Mouse (Mus musculus) embryonic facial prominence, embryonic 14.5 days (tissue): ENCODE results near the gene Spcs2. TPM values are rescaled to one million over a fixed set of nuclear protein-coding genes. Genes with fewer than 3 reads are reported as not detected.

Experiments
- ATAC-seq: fragments of 200-750 bp; cut with Nextera tagmentation; 2 replicates; pipeline ENCODE4 v1.8.0; 2017; ENCODE audit warnings: low read depth, moderate number of reproducible peaks, moderate TSS enrichment
- DNase-seq: peaks from one replicate; pipeline ENCODE4 v3.0.0-alpha.2; 2015; ENCODE audit warnings: low spot score
- H3K27ac ChIP-seq: fragments of 300-500 bp; sonication (generic); replicated peaks from 2 replicates; pipeline ENCODE4 v1.5.1; 2014; ENCODE audit warnings: low read depth, mild to moderate bottlenecking, low read length, moderate library complexity
- H3K27me3 ChIP-seq: fragments of 300-500 bp; sonication (generic); replicated peaks from 2 replicates; pipeline ENCODE4 v1.6.1; 2014; ENCODE audit warnings: low read length; ENCODE audit not compliant: control insufficient read depth, insufficient read depth
- H3K36me3 ChIP-seq: fragments of 300-500 bp; sonication (generic); 2 replicates; pipeline ENCODE4 v1.6.1; 2014; ENCODE audit warnings: low read length, mixed read lengths; ENCODE audit not compliant: control insufficient read depth, insufficient read depth
- H3K4me1 ChIP-seq: fragments of 300-500 bp; sonication (generic); 2 replicates; pipeline ENCODE4 v1.6.1; 2014; ENCODE audit warnings: antibody characterized with exemption, low read length; ENCODE audit not compliant: control insufficient read depth, insufficient read depth
- H3K4me2 ChIP-seq: fragments of 300-500 bp; sonication (generic); 2 replicates; pipeline ENCODE4 v1.6.1; 2014; ENCODE audit warnings: low read depth, mild to moderate bottlenecking, low read length, moderate library complexity, mixed read lengths
- H3K4me3 ChIP-seq: fragments of 300-500 bp; sonication (generic); 2 replicates; pipeline ENCODE4 v1.5.1; 2014; ENCODE audit warnings: low read depth, mild to moderate bottlenecking, low read length
- H3K9ac ChIP-seq: fragments of 300-500 bp; sonication (generic); 2 replicates; pipeline ENCODE4 v1.6.1; 2014; ENCODE audit warnings: low read depth, mild to moderate bottlenecking, low read length, moderate library complexity, mixed read lengths
- H3K9me3 ChIP-seq: fragments of 300-500 bp; sonication (generic); 2 replicates; pipeline ENCODE4 v1.6.1; 2016; ENCODE audit warnings: low read length; ENCODE audit not compliant: control insufficient read depth
- WGBS: fragments of 180-500 bp; shearing (Covaris S2); extraction: QIAGEN DNeasy Blood & Tissue Kit; methylation state at CpG from one replicate; pipeline ENCODE4 v1.1.7; 2014; 5-methylcytosine and 5-hydroxymethylcytosine counted together
- polyA plus RNA-seq: library from polyadenylated mRNA; unstranded; fragments of >200 nt; fragmentation: Nextera tagmentation; extraction: Ambion mirVana; gene quantifications from 2 replicates; pipeline ENCODE4 v1.2.1, GENCODE M21; 2014

Spcs2 gene
- polyA plus RNA-seq, 1 experiment from 2014 or later = 303 TPM

DNA sequence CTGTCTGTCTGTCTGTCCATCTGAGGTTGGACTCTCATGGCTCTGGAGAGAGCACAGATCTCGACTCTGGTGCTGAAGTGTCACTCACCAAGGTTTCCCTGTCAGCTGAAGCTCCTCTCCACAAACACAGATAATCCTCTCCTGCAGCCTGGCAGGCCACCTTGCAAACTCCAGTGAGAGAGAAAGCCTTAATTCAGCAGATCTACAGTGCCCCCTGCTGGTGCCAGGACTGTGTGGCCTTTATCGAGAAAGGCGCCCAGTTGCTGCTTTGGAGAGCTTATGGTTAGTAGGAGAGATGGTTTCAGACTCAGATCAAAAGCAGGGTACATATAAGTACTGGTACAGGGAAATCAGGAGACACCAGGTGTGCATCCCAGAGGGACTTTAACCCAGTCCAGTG lies 13.1 kb upstream of the Spcs2 start:
- Histone ChIP-seq H3K9me3 (no peaks in the 10 kb centered on the region), H3K4me2 (no peak overlapping the region), H3K9ac (no peak overlapping the region), H3K36me3 (no peaks in the 10 kb centered on the region), H3K4me1 (no peaks in the 10 kb centered on the region), H3K4me3 (no peak overlapping the region), H3K27ac (no peak overlapping the region), H3K27me3 (no peaks in the 10 kb centered on the region)
- WGBS = 0% methylated on average over 3 of the region's 3 CpGs
- DNase-seq (peak; percentile 89), ATAC-seq (peak; percentile 55; the same call in 1 of the 2 replicates)

DNA sequence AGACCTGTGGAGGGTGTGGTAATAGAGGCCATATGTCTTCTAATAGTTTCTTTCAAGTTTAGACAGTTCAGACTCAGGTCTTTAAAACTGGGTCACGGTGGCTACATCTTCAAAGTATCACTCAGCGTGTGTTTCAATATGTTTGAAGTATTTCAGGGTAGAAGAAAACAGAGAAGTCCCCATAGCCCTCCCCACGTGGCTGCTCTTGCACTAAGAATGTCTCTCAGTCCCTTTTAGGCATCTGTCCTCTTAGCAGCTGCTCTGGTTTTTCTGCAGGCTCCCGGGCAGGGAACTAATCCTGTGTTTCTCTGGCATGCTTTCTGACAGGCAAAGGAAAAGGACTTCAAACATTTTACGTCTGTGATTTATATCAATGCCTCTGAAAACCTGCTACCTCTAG lies 12.6 kb upstream of the Spcs2 start:
- Histone ChIP-seq H3K27ac (no peak overlapping the region), H3K9ac (no peak overlapping the region), H3K9me3 (no peaks in the 10 kb centered on the region), H3K4me1 (no peaks in the 10 kb centered on the region), H3K4me2 (no peak overlapping the region), H3K27me3 (no peaks in the 10 kb centered on the region), H3K4me3 (no peak overlapping the region), H3K36me3 (no peaks in the 10 kb centered on the region)
- DNase-seq = peak; percentile 29
- no peak for ATAC-seq
- 25% methylated on average over 5 of the region's 5 CpGs for WGBS

DNA sequence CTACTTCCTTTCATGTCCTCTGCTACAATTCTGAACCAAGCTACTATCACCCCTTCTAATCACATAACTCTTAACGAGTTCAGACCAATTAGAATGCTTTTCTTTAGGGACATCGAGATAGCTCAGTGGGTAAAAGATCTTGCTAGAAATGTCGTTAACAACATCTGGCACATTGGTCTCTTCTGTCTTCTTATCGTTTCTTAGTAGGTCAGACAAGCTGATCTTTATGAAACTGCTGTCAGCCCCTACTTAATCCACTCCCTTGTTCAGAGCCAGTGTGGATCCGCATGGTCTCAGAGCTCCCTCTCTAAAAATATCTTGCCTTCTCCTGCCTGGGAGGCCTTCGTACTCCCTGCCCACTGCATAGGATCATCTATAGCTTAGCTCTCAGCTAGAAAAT lies 10.7 kb upstream of the Spcs2 start:
- H3K4me1 ChIP-seq = no peaks in the 10 kb centered on the region
- H3K9ac ChIP-seq = no peak overlapping the region
- H3K9me3 ChIP-seq = no peaks in the 10 kb centered on the region
- no peak overlapping the region for H3K4me2 ChIP-seq
- H3K4me3 ChIP-seq = no peak overlapping the region
- H3K27me3 ChIP-seq = no peaks in the 10 kb centered on the region
- no peak overlapping the region for H3K27ac ChIP-seq
- 70% methylated on average over 6 of the region's 6 CpGs for WGBS
- no peak for DNase-seq
- no peak for ATAC-seq
- no peaks in the 10 kb centered on the region for H3K36me3 ChIP-seq

DNA sequence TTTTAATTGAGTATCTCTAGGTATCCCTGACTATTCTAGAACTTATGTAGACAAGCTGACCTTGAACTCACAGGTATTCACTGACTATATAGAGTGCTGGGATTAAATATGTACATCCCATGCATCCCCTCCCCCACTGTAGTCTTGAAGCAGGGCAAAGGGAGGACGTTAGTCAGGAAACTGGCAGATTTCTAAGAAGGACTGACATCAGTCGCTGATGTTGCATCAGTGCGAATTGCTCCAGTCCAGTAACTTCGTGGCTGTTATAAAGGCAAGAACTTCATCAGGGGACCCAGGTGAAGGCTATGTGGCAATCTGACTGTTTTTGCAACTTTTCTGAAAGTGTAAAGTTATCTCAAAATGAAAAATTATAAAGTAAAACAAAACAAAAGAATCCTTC lies 6.0 kb upstream of the Spcs2 start:
- WGBS = 64% methylated on average over 4 of the region's 4 CpGs
- no peak overlapping the region for H3K9ac ChIP-seq
- ATAC-seq = no peak

DNA sequence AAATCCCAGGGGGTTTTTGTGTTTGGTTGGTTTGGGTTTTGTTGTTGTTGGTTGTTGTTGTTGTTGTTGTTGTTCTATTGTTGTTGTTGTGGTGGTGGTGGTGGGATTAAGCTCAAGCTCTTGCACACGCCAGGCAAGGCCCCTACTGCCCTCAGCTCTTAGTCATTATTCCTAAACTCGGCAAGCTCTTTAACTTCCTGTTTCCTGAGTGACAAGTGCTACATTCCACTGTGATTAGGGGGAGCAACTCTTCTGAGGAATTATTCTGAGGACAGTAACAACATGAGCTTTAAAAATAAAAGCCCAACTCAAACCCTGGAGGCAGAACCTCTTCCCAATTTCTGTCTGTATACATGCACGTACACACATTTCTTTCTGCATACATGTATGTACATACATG lies 2.0 kb upstream of the Spcs2 start:
- H3K9ac ChIP-seq = no peak overlapping the region
- no peak overlapping the region for H3K4me2 ChIP-seq
- no peaks in the 10 kb centered on the region for H3K27me3 ChIP-seq
- no peak overlapping the region for H3K27ac ChIP-seq
- no peak for ATAC-seq
- no peaks in the 10 kb centered on the region for H3K9me3 ChIP-seq
- H3K4me3 ChIP-seq = no peak overlapping the region
- DNase-seq = peak; percentile 35
- 37% methylated on average over 3 of the region's 3 CpGs for WGBS
- 0 out of 2 replicates have a peak, but pooled peaks cover 4% of the 10 kb centered on the region for H3K4me1 ChIP-seq
- H3K36me3 ChIP-seq = no peaks in the 10 kb centered on the region

More for the DNA sequence above, 6.0 kb upstream of the Spcs2 start:
- Histone ChIP-seq H3K36me3 (no peaks in the 10 kb centered on the region), H3K9me3 (no peaks in the 10 kb centered on the region), H3K4me3 (no peak overlapping the region), H3K4me1 (0 out of 2 replicates have a peak, but pooled peaks cover 4% of the 10 kb centered on the region), H3K27ac (no peak overlapping the region), H3K4me2 (no peak overlapping the region), H3K27me3 (no peaks in the 10 kb centered on the region)
- no peak for DNase-seq

DNA sequence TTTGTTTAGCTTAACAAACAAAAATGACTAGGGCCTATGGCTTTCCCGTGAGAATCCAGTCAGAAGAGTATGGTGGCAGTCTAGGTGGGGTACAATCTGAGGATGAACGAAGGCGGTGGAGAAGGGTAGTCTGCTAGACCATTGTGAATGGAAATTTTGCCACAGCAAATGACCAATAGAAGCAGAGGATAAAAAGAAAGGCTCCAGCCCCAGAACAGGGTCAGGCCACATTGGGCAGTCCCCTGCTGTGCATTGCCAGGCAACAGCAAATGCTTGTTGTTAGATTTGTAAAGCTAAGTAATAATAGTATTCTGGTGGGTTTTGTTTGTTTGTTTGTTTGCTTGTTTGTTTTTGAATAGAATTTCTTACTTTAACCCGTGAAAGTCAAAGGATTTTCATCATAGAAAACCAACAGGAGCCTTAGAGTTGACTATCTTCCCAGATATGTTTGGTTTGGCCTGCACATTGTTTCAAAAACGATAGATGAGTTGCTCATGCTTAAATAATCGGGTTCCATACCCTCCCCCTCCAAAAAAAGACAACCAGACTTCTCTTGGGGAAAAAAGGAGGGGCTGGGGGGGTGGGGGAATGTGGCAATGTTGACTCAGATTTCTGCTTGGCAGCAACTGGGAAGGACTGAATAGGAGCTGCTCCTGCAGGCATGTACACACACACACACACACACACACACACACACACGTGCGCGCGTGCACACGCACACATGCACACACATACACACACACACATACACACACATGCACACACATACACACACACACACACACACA lies 1.2 kb upstream of the Spcs2 start:
- H3K4me1 ChIP-seq = 0 out of 2 replicates have a peak, but pooled peaks cover 4% of the 10 kb centered on the region
- ATAC-seq (no peak), DNase-seq (peak; percentile 45)
- no peak overlapping the region for H3K4me3 ChIP-seq
- no peaks in the 10 kb centered on the region for H3K9me3 ChIP-seq
- WGBS = 65% methylated on average over 11 of the region's 11 CpGs
- no peak overlapping the region for H3K4me2 ChIP-seq
- H3K9ac ChIP-seq = no peak overlapping the region
- H3K27ac ChIP-seq = no peak overlapping the region
- no peaks in the 10 kb centered on the region for H3K36me3 ChIP-seq
- no peaks in the 10 kb centered on the region for H3K27me3 ChIP-seq

DNA sequence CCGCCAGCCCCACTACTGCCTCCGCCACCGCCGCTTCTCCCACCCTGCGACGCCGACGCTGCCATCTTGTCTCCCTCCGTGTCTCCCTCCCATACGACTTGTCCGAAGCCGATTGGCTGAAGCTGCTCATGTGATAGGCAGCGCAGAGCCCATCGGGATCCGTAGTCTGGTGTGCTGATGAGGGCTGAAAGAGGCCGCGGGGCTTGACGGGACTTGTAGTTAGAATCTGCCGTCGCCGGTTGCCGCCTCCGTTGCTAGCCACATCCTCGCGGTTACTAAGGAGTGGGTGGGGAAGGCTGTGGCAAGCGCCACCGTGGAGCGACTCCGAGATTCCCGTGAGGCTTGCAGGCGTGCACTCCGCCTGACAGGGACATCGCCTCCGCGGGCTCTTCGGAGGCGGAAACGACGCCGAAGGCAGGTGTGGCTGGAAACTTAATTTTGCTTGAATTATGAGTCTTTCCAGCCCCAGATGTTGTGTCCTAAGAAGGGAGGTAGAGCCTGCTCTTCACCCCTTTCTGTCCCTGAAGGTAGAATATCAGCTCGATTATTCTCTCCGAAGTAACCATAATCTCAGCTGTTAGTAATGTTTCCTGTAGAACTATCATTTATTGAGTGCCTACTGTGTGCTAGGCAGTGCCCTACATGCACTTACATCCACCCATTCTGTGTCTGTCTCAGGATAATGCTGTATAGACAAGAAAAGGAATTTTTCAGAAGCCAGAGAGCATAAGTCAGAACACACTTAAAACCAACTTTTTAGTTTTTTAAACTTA lies 4.3 kb downstream of the Spcs2 start, which contains the start of gene Xrra1:
TSS of gene Xrra1 (plus strand) at position 304 of the 773 bp plus-strand sequence.
- H3K4me3 ChIP-seq = peak within 1 kb of the TSS; percentile 68
- WGBS = under 1% methylated on average over 42 of the region's 42 CpGs
- ATAC-seq (peak; percentile 99), DNase-seq (peak; percentile 100)
- peak within 1 kb of the TSS; percentile 80 for H3K9ac ChIP-seq
- H3K27ac ChIP-seq = peak within 1 kb of the TSS; percentile 75
- H3K4me1 ChIP-seq = peaks cover 8% of the 10 kb centered on the region
- H3K27me3 ChIP-seq = no peaks in the 10 kb centered on the region
- H3K4me2 ChIP-seq = peak within 1 kb of the TSS; percentile 82
- no peaks in the 10 kb centered on the region for H3K9me3 ChIP-seq
- peaks cover 14% of the 10 kb centered on the region for H3K36me3 ChIP-seq

DNA sequence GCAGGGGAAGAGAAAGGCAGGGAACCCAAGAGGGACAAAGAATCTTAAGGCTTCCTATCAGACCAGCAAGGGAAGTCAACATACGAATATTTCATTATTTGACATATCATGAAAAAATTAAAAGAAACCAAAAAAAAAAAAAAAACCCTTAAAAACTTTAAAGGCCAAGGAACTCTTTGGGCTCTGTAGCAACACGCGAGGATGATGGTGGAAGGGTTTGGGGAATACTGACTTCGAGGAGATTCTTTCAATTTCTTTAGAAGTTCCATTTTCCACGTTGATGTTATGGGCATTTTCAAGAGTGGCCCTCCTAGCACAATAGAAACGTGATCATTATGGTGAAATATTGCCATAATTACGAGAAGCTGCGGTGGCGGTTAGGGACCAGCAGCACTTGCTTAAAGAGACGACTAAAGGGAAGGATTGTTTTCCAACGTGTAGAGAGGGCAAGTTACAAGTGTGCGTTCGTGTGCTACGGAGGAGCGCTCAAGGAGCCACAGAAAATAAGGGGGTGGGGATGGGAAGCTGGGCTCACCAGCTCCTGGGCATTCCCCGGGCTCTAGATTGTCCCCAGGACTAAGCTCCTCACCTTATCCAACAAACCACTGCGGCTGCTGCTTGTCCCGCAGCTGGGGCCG lies 5.0 kb downstream of the Spcs2 start:
- peak overlapping the region; percentile 80 for H3K9ac ChIP-seq
- H3K4me1 ChIP-seq = peaks cover 8% of the 10 kb centered on the region
- peak; percentile 44 for ATAC-seq
- peaks cover 21% of the 10 kb centered on the region for H3K36me3 ChIP-seq
- H3K27ac ChIP-seq = peak overlapping the region; percentile 75
- DNase-seq = no peak
- no peaks in the 10 kb centered on the region for H3K9me3 ChIP-seq
- H3K27me3 ChIP-seq = no peaks in the 10 kb centered on the region
- 2% methylated on average over 15 of the region's 19 CpGs for WGBS
- peak overlapping the region; percentile 68 for H3K4me3 ChIP-seq
- peak overlapping the region; percentile 82 for H3K4me2 ChIP-seq
